Mouse (Mus musculus) embryonic stem cell, embryonic (primary cell): ENCODE results near the gene Wdr90.

Experiments used
- CTCF ChIA-PET, 4 experiments: fragments of 300-600 bp in 2 of 4; fragments of 350-600 bp in 2 of 4; sonication (Branson Sonifier 250); formaldehyde crosslinking; loops; one replicate each; lab custom pipeline; 2022; ENCODE audit warnings: inconsistent platforms in 2 of 4; lab: Charles Lee
- POLR2A ChIA-PET, 4 experiments: fragments of 300-600 bp in 2 of 4; fragments of 350-600 bp in 2 of 4; sonication (Branson Sonifier 250); formaldehyde crosslinking; loops; one replicate each; lab custom pipeline; 2022; ENCODE audit warnings: antibody characterized with exemption in 4 of 4, inconsistent platforms in 1 of 4; lab: Charles Lee

Wdr90 gene

GRCm38 (mm10) chr17:25880913-25881641 lies 19.8 kb upstream of the Wdr90 start:
- ChIA-PET POLR2A (interaction anchor here (0.6 to 5.8 kb wide), 19 partner anchors 9 to 154 kb away, joined by 3 to 45 read pairs (median 3); partner anchors contain the start of genes Mcrip2 (in 4 of the 4), Stub1 (in 2 of the 4), Chtf18 (in 1 of the 4) and Rhbdl1 (in 1 of the 4)), CTCF (interaction anchor here (0.6 to 9.0 kb wide), 12 partner anchors 12 to 622 kb away, joined by 3 to 54 read pairs (median 4); partner anchors contain the start of genes Mcrip2 (in 2 of the 4) and Sox8 (in 1 of the 4))

DNA sequence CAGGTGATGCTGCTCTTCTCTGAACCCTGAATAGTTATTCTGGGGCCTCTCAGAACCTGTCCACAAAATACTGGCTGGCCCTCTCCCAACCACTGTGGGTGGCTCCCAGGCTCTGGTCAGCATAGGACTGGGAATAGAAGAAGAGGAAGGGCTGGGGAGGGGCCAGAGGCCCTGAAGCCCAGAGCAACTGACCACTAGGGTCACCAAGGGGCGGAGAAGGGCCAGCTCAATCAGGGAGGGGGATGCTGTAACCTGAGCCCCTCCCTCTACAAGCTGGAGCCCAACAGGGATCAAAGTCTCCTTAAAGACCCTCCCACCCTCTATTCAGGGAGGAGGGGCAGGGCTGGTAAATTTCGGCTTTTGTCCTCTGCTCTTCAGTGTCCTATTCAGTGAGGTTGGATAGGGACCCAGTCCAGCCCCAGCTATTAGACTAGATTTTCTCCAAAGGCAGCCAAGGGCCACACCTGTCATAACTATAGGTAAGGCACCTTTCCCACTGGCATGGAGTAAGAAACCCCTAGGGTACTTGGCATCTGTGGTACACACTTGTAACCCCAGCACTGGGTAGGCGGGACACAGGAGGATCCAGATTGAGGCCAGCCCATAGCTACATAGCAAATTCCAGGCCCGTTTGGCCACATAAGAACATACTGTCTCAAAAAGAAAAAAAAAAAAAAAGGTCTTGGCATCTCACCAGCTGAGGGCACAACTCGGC lies 19.1 kb upstream of the Wdr90 start, which contains the start of gene Wfikkn1:
Gene Wfikkn1, minus strand, starts transcription at position 663 of the 715 bp plus-strand sequence.
- ChIA-PET CTCF (interaction anchor here (0.5 to 9.0 kb wide), 16 partner anchors 12 to 623 kb away, joined by 3 to 54 read pairs (median 4); partner anchors contain the start of genes Mcrip2 (in 2 of the 4), Sox8 (in 1 of the 4) and Stub1 (in 1 of the 4)), POLR2A (interaction anchor here (0.6 to 5.8 kb wide), 16 partner anchors 11 to 815 kb away, joined by 3 to 45 read pairs (median 4); partner anchors contain the start of genes Mcrip2 (in 4 of the 4), Stub1 (in 2 of the 4), Rhbdl1 (in 1 of the 4) and Rhot2 (in 1 of the 4))

DNA sequence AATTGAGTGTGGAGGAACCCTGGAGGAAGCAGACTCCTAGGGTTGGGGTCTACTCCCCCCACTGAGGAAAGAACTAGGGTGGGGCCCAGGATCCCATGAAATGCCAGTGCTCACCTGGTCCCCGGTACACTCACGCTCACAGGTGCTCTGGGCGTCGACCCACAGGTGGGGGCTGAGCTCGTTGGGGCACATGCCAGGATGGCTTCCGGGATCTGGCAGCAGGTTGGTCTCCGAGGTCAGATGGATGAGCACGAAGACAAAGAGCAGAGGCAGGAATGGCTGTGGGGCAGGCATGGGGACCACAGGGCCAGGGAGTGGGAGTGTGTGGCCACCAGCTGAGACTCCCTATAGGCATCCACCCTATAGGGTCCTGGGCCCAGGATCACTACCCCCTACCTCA lies 18.4 kb upstream of the Wdr90 start:
- POLR2A ChIA-PET: interaction anchor here in 3 of 4 experiments (0.6 to 5.8 kb wide), 16 partner anchors 9 to 815 kb away, joined by 3 to 45 read pairs (median 4); partner anchors contain the start of genes Stub1 (in 3 of the 3), Mcrip2 (in 2 of the 3), Tmem8 (in 1 of the 3) and Wdr90 (in 1 of the 3)

DNA sequence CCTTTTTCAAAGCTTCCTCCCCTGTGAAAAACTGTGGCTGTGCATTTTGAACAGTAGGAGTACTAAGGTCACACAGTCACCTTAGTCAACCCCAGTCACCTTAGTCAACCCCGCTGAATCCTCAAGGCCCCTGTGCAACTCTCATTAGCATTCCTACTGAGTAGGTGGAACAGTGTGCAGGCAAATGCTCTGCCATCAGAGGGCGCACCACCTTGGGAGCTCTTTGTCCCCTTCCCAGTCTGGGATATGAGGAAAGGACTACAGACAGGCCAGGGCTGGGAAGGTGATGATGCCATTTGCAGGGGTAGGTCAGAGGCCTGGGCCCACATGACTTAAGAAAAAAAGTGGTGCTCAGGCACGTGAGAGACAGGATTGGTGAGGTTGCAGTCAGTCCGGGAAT lies 18.0 kb upstream of the Wdr90 start:
- ChIA-PET CTCF (interaction anchor here (0.5 to 9.0 kb wide), 40 partner anchors 9 to 1200 kb away, joined by 3 to 54 read pairs (median 4); partner anchors contain the start of genes Mcrip2 (in 4 of the 4), Capn15 (in 1 of the 4), Rhot2 (in 1 of the 4) and Stub1 (in 1 of the 4)), POLR2A (interaction anchor here in 3 of 4 experiments (0.7 to 5.8 kb wide), 16 partner anchors 8 to 234 kb away, joined by 3 to 45 read pairs (median 6); partner anchors contain the start of genes Stub1 (in 3 of the 3), Mcrip2 (in 2 of the 3), Capn15 (in 1 of the 3) and Rab40c (in 1 of the 3))

More for the DNA sequence above, 18.4 kb upstream of the Wdr90 start:
- CTCF ChIA-PET: interaction anchor here (0.5 to 9.0 kb wide), 37 partner anchors 10 to 1199 kb away, joined by 3 to 54 read pairs (median 4); partner anchors contain the start of genes Mcrip2 (in 4 of the 4), Capn15 (in 1 of the 4) and Stub1 (in 1 of the 4)

GRCm38 (mm10) chr17:25878611-25879180 lies 17.4 kb upstream of the Wdr90 start:
- ChIA-PET POLR2A (interaction anchor here in 3 of 4 experiments (0.7 to 5.8 kb wide), 17 partner anchors 8 to 235 kb away, joined by 3 to 45 read pairs (median 5); partner anchors contain the start of genes Stub1 (in 3 of the 3), Mcrip2 (in 2 of the 3), Capn15 (in 1 of the 3) and Rab40c (in 1 of the 3)), CTCF (interaction anchor here (0.6 to 9.0 kb wide), 34 partner anchors 8 to 367 kb away, joined by 3 to 54 read pairs (median 4); partner anchors contain the start of genes Mcrip2 (in 4 of the 4), Capn15 (in 1 of the 4), Rhot2 (in 1 of the 4) and Stub1 (in 1 of the 4))

- ChIA-PET POLR2A (interaction anchor here (0.6 to 5.8 kb wide), 13 partner anchors 7 to 131 kb away, joined by 3 to 45 read pairs (median 4); partner anchors contain the start of genes Mcrip2 (in 2 of the 4), Stub1 (in 2 of the 4), Capn15 (in 1 of the 4) and Jmjd8 (in 1 of the 4)), CTCF (interaction anchor here (0.6 to 3.0 kb wide), 12 partner anchors 7 to 163 kb away, joined by 3 to 21 read pairs (median 4); partner anchors contain the start of gene Mcrip2 (in 1 of the 4))
Measured at GRCm38 (mm10) chr17:25877741-25878610, 16.7 kb upstream of the Wdr90 start.

- ChIA-PET CTCF (interaction anchor here in 3 of 4 experiments (0.6 to 2.0 kb wide), 5 partner anchors 8 to 1259 kb away, joined by 3 to 6 read pairs (median 4); no protein-coding TSS in a partner anchor), POLR2A (interaction anchor here in 3 of 4 experiments (0.6 to 5.8 kb wide), 9 partner anchors 9 to 707 kb away, joined by 3 to 45 read pairs (median 4); partner anchors contain the start of genes Mcrip2 (in 2 of the 3), Jmjd8 (in 1 of the 3) and Stub1 (in 1 of the 3))
Measured at GRCm38 (mm10) chr17:25877025-25877424, 15.7 kb upstream of the Wdr90 start.

DNA sequence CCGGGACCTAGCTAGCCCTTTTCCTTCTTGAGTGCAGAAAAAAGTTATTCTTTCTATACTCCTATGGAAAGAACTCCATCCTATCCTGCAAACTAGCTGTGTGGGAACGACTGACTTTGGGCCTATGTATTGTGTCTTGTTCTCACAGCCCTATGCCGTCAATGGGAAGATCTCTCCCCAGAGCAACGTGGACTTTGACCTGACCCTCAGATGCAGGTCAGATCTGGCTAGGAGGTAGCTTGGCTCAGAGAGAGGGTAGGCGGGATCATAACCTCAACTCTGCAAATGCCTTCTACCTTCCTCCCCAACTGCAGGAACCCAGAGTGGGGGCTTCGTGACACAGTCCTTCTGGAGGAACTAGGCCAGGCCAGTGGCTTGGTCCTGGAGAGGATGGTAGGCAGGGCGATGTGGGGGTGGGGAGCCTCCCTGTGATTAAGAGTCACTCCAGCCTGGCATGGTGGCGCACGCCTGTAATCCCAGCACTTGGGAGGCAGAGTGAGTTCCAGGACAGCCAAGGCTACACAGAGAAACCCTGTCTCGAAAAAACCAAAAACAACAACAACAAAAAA lies 15.1 kb upstream of the Wdr90 start:
- CTCF ChIA-PET: interaction anchor here in 2 of 4 experiments (0.6 to 2.0 kb wide), 5 partner anchors 8 to 1260 kb away, joined by 3 to 6 read pairs (median 4); no protein-coding TSS in a partner anchor
- POLR2A ChIA-PET: interaction anchor here in 2 of 4 experiments (0.5 to 5.8 kb wide), 7 partner anchors 9 to 233 kb away, joined by 3 to 45 read pairs (median 3); partner anchors contain the start of genes Mcrip2 (in 2 of the 2) and Stub1 (in 1 of the 2)

DNA sequence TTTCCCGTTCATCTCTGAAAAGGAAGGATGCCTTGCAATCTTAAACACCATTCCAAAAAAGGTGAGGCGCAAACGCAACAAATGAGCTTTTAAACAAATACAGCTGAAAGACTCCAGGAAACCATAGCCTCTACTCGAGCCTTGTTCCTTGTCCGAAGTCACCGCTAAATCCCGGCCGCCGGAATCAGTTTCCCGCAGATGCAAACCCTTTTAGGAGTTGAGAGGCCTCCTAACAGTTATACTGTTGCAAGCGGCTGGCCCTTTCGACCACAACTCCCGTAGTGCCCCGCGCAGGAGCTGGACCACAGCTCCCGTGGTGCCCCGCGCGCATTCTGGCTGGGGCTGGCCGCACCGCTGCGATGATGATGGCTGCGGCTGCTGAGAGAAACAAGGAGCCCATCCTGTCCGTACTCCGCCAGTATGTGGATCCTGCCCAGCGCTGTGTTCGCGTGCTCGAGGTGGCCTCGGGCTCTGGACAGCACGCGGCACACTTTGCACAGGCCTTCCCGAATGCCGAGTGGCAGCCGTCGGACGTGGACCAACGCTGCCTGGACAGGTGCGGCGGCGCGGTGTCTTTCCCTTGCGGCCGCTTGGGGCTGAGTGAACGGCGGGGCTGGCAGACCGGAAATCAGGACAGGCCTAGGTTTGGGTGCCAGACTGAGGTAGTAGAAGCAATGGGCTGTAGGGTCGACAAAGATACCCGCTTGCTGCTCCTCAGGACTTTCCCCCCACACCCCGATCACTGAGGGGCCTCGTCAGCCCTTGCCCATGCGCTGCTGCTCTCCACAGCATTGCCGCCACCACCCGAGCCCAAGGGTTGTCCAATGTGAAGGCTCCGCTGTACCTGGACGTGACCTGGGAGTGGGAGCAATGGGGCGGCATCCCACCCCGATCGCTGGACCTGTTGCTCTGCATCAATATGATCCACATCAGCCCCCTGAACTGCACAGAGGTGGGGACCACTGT lies 14.2 kb upstream of the Wdr90 start:
- ChIA-PET POLR2A (interaction anchor here in 3 of 4 experiments (0.5 to 5.0 kb wide), 22 partner anchors 8 to 238 kb away, joined by 3 to 37 read pairs (median 4); partner anchors contain the start of genes Stub1 (in 3 of the 3), Jmjd8 (in 2 of the 3), Wdr90 (in 2 of the 3) and Capn15 (in 1 of the 3)), CTCF (interaction anchor here in 3 of 4 experiments (0.6 to 1.9 kb wide), 9 partner anchors 9 to 1334 kb away, joined by 3 to 5 read pairs (median 3); partner anchors contain the start of genes Dusp1 (in 1 of the 3) and Stub1 (in 1 of the 3))

DNA sequence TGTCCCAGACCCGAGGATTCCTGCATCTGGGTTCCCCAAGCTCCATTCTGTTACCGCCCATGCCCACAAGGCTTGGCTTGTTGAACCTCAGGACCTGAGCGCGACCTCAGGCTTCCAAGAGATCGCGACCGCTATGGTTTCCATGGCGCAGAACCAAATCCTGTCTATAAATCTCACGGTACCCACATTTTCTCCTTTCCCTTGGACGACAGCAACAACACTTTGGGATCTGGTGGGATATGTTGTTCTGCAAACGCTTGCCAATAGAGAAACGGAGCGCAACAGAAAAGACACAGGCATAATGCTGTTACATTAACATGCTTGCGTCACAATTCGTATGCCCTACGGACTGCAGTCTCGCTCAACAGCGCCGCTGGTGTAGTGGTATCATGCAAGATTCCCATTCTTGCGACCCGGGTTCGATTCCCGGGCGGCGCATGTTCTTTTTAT lies 13.4 kb upstream of the Wdr90 start, which contains the start of gene Mettl26:
Gene Mettl26, plus strand, starts transcription at position 354 of the 450 bp plus-strand sequence.
- ChIA-PET POLR2A (interaction anchor here in 3 of 4 experiments (0.7 to 2.6 kb wide), 27 partner anchors 8 to 304 kb away, joined by 3 to 18 read pairs (median 4); partner anchors contain the start of genes Stub1 (in 3 of the 3), Jmjd8 (in 2 of the 3), Sox8 (in 2 of the 3) and Wdr90 (in 2 of the 3)), CTCF (interaction anchor here in 3 of 4 experiments (0.6 to 1.9 kb wide), 8 partner anchors 9 to 1334 kb away, joined by 3 to 5 read pairs (median 4); partner anchors contain the start of gene Stub1 (in 1 of the 3))

GRCm38 (mm10) chr17:25874148-25874720 lies 12.9 kb upstream of the Wdr90 start:
- ChIA-PET POLR2A (interaction anchor here in 3 of 4 experiments (0.7 to 2.6 kb wide), 25 partner anchors 8 to 304 kb away, joined by 3 to 18 read pairs (median 4); partner anchors contain the start of genes Stub1 (in 3 of the 3), Sox8 (in 2 of the 3), Wdr90 (in 2 of the 3) and Chtf18 (in 1 of the 3)), CTCF (interaction anchor here in 3 of 4 experiments (0.6 to 1.9 kb wide), 9 partner anchors 9 to 1335 kb away, joined by 3 to 8 read pairs (median 4); partner anchors contain the start of genes Narfl (in 1 of the 3) and Stub1 (in 1 of the 3))

DNA sequence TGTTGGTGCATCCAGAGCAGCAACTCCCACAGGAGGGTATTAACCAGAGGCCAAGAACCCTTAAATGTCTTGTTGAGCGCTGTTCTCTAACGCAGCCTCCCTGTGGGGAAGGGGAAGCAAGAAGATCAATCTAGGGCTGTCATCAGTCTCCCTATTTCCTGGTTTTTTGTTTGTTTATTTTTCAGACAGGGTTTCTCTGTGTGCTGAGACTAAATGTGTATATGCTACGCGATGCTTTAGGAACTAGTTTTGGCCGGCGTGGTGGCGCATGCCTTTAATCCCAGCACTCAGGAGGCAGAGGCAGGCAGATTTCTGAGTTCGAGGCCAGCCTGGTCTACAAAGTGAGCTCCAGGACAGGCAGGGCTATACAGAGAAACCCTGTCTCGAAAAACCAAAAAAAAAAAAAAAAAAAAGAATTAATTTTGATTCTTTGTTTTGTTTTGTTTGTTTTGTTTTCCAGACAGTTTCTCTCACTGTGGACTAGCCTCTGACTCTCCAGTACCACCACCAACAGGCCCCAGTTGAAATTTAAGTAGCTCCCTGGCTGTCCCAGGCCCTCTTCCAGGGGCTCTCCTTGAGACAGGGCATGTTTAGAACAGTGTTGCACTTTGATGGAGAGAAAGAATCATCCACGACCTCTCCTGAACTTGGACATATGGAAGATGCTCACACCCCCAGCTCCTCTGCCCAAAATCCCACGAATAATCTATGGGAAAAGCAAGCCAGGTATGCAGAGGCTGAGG lies 12.3 kb upstream of the Wdr90 start:
- POLR2A ChIA-PET: interaction anchor here in 3 of 4 experiments (0.6 to 2.6 kb wide), 18 partner anchors 9 to 303 kb away, joined by 3 to 18 read pairs (median 3); partner anchors contain the start of genes Sox8 (in 2 of the 3), Stub1 (in 2 of the 3), Wdr90 (in 2 of the 3) and Chtf18 (in 1 of the 3)
- CTCF ChIA-PET: interaction anchor here in 3 of 4 experiments (0.7 to 1.8 kb wide), 8 partner anchors 10 to 667 kb away, joined by 3 to 8 read pairs (median 4); partner anchors contain the start of gene Narfl (in 1 of the 3)
